Mouse (Mus musculus) bone marrow macrophage, adult 2 months (primary cell): ENCODE measurements around the gene Gpr85. TPM values are rescaled to one million over a fixed set of nuclear protein-coding genes. Genes with fewer than 3 reads are reported as not detected.

Experiments used
- H3K27ac ChIP-seq: 2 replicates; pipeline ENCODE4 v1.5.1; 2012; ENCODE audit warnings: low read depth, low read length; ENCODE audit not compliant: insufficient read depth
- H3K4me1 ChIP-seq: 2 replicates; pipeline ENCODE4 v1.6.1; 2012; ENCODE audit warnings: low read length; ENCODE audit not compliant: control insufficient read depth, insufficient read depth
- H3K4me3 ChIP-seq: 2 replicates; pipeline ENCODE4 v1.5.1; 2012; ENCODE audit warnings: mild to moderate bottlenecking, low read length, moderate library complexity; ENCODE audit not compliant: insufficient read depth
- CTCF ChIP-seq: IDR thresholded peaks from 2 replicates; pipeline ENCODE4 v1.5.1; 2012; ENCODE audit warnings: low read depth, mild to moderate bottlenecking, low read length, moderate library complexity
- POLR2A ChIP-seq: IDR thresholded peaks from 2 replicates; pipeline ENCODE4 v1.6.1; 2012; ENCODE audit warnings: mild to moderate bottlenecking, low read depth, low read length, borderline replicate concordance
- polyA plus RNA-seq: library from polyadenylated mRNA; stranded (reverse); fragments of >200 nt; gene quantifications from 2 replicates; pipeline ENCODE4 v1.2.4, GENCODE M21; 2012; ENCODE audit not compliant: missing spikeins, insufficient read depth, insufficient read length

Gpr85 gene
- polyA plus RNA-seq, 1 experiment = 9.7 TPM

DNA sequence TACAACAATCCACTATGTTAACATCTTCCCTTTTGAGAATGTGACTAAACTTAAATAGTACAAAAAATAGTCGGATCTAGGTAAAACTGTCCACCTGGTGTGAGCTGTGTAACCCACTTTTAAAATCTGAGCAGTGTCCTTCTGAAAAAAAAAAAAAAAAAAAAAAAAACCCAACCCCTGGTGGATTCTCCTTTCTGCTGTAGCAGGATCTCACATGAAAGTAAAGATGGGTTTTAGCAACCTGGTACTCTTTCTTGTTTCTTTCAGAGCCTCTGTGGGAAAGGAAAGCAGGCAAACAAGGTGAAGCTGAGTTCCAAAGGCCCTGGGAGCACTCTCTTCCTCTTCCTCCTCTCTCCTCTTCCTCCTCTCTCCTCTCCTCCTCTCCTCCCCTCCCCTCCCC is 10.9 kb downstream of the Gpr85 start:
- no peaks in the 10 kb centered on the region for H3K4me1 ChIP-seq
- H3K27ac ChIP-seq = no peak overlapping the region
- TF ChIP-seq CTCF (no peak), POLR2A (no peak)
- H3K4me3 ChIP-seq = no peak overlapping the region

- no peak overlapping the region for H3K27ac ChIP-seq
- no peaks in the 10 kb centered on the region for H3K4me1 ChIP-seq
- H3K4me3 ChIP-seq = no peak overlapping the region
- TF ChIP-seq POLR2A (no peak), CTCF (no peak)
Measured at GRCm38 (mm10) chr6:13816661-13817060, 23.1 kb downstream of the Gpr85 start.

DNA sequence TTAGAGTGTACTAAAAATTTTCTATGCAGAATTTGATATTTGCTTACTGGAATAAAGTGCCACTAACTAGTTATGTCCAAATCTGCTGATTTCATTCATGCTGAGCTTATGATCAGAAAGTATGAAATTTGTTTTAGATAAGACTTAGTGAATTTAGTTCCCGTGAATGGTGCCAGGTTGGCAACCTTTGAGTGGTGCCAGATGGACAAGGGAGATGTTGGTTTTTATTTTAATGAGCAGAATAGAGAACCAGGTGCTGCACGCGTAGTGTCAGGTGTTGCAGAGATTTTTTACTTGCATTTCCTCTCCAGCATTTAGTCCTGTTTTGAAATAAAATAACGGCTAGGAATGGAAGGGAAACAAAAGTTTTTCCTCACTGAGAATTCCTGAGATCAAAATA is 27.6 kb downstream of the Gpr85 start:
- Histone ChIP-seq H3K4me1 (no peaks in the 10 kb centered on the region), H3K27ac (no peak overlapping the region), H3K4me3 (no peak overlapping the region)
- no peak for TF ChIP-seq POLR2A
- TF ChIP-seq CTCF = no peak

- Histone ChIP-seq H3K27ac (no peak overlapping the region), H3K4me3 (no peak overlapping the region), H3K4me1 (peaks cover 3% of the 10 kb centered on the region; the same call in 1 of the 2 replicates)
- no peak for TF ChIP-seq POLR2A
- TF ChIP-seq CTCF = no peak
Measured at GRCm38 (mm10) chr6:13800071-13800470, 39.7 kb downstream of the Gpr85 start.

GRCm38 (mm10) chr6:13797389-13797788 is 42.4 kb downstream of the Gpr85 start:
- no peak overlapping the region for H3K27ac ChIP-seq
- no peak for TF ChIP-seq POLR2A
- TF ChIP-seq CTCF = no peak
- H3K4me1 ChIP-seq = peaks cover 3% of the 10 kb centered on the region; the same call in 1 of the 2 replicates
- no peak overlapping the region for H3K4me3 ChIP-seq

Other genes starting within 250 kb of the Gpr85 start
- gene Tmem168, start 231.8 kb downstream of the Gpr85 start, polyA plus RNA-seq = 42.9 and 44.0 TPM in 2 replicates
- 59.8 and 60.3 TPM in 2 replicates for gene Bmt2, start 162.0 kb downstream of the Gpr85 start, polyA plus RNA-seq
- gene 2610001J05Rik, start 31.6 kb upstream of the Gpr85 start, polyA plus RNA-seq = 152 and 158 TPM in 2 replicates